Mouse (Mus musculus) hindbrain, embryonic 11.5 days (tissue): ENCODE data around the gene Cd84. TPM values are rescaled to one million over a fixed set of nuclear protein-coding genes. Genes with fewer than 3 reads are reported as not detected.
"Not testable (repeated sequence)": the region's sequence is repeated elsewhere in the genome, so short reads cannot be mapped to it uniquely, and the experiment has no call there.

Experiments used
- ATAC-seq: fragments of 200-750 bp; cut with Nextera tagmentation; 2 replicates; pipeline ENCODE4 v1.8.0; 2017; ENCODE audit warnings: mild to moderate bottlenecking, moderate TSS enrichment, moderate library complexity; ENCODE audit not compliant: low FRiP score
- DNase-seq: peaks from one replicate; pipeline ENCODE4 v3.0.0-alpha.2; 2015; ENCODE audit warnings: low spot score
- H3K27ac ChIP-seq: fragments of 300-500 bp; sonication (generic); 2 replicates; pipeline ENCODE4 v1.5.1; 2014; ENCODE audit warnings: mild to moderate bottlenecking, low read depth, low read length
- H3K27me3 ChIP-seq: fragments of 300-500 bp; sonication (generic); 2 replicates; pipeline ENCODE4 v1.6.1; 2014; ENCODE audit warnings: mild to moderate bottlenecking, low read length, moderate library complexity, mixed read lengths; ENCODE audit not compliant: control insufficient read depth, insufficient read depth
- H3K36me3 ChIP-seq: fragments of 300-500 bp; sonication (generic); 2 replicates; pipeline ENCODE4 v1.6.1; 2014; ENCODE audit warnings: mild to moderate bottlenecking, low read length, moderate library complexity, mixed read lengths; ENCODE audit not compliant: control insufficient read depth, insufficient read depth
- H3K4me1 ChIP-seq: fragments of 300-500 bp; sonication (generic); replicated peaks from 2 replicates; pipeline ENCODE4 v1.6.1; 2014; ENCODE audit warnings: low read length, mixed read lengths; ENCODE audit not compliant: control insufficient read depth, insufficient read depth
- H3K4me2 ChIP-seq: fragments of 300-500 bp; sonication (generic); replicated peaks from 2 replicates; pipeline ENCODE4 v1.6.1; 2014; ENCODE audit warnings: mild to moderate bottlenecking, low read depth, low read length
- H3K4me3 ChIP-seq: fragments of 300-500 bp; sonication (generic); 2 replicates; pipeline ENCODE4 v1.5.1; 2014; ENCODE audit warnings: low read depth, low read length
- H3K9ac ChIP-seq: fragments of 300-500 bp; sonication (generic); 2 replicates; pipeline ENCODE4 v1.6.1; 2014; ENCODE audit warnings: low read depth, low read length
- H3K9me3 ChIP-seq: fragments of 300-500 bp; sonication (generic); 2 replicates; pipeline ENCODE4 v1.6.1; 2016; ENCODE audit warnings: low read length; ENCODE audit not compliant: control insufficient read depth
- WGBS: fragments of 180-500 bp; shearing (Covaris S2); extraction: QIAGEN DNeasy Blood & Tissue Kit; methylation state at CpG from one replicate; pipeline ENCODE4 v1.1.7; 2014; 5-methylcytosine and 5-hydroxymethylcytosine counted together
- polyA plus RNA-seq: library from polyadenylated mRNA; unstranded; fragments of >200 nt; fragmentation: Nextera tagmentation; extraction: Ambion mirVana; gene quantifications from 2 replicates; pipeline ENCODE4 v1.2.1, GENCODE M21; 2014

Gene Cd84
- polyA plus RNA-seq, 1 experiment from 2014 or later = 0.77 TPM

- H3K36me3 ChIP-seq = no peaks in the 10 kb centered on the region
- no peaks in the 10 kb centered on the region for H3K9me3 ChIP-seq
- H3K9ac ChIP-seq = no peak overlapping the region
- WGBS = 93% methylated on average over 1 of the region's 1 CpGs
- no peak overlapping the region for H3K4me2 ChIP-seq
- no peak overlapping the region for H3K27ac ChIP-seq
- H3K4me3 ChIP-seq = no peak overlapping the region
- H3K27me3 ChIP-seq = no peaks in the 10 kb centered on the region
- H3K4me1 ChIP-seq = no peaks in the 10 kb centered on the region
- DNase-seq (no peak), ATAC-seq (no peak)
Measured at GRCm38 (mm10) chr1:171886989-171887388, 47.5 kb downstream of the Cd84 start.

DNA sequence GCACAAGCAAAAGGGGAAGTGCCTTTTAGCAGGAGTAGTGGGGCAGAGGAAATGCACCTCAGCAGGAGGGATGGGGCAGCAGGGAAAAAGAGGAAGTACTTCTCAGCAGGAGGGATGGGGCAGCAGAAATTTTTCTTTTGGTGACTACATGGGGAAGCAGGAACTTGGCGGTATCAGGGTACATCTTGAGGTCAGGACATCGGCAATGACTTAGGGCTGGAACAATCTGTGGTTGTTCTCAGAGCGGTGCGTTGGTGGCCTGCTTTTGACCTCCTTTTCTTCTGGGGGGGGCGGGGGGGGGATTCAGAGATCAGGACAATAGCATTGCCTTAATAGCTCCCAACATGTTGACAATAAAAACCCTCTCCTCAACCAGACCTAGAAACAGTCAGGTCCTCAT is 55.9 kb downstream of the Cd84 start, which contains the start of gene Gm10521:
TSS of gene Gm10521 (plus strand) at position 301 of the 400 bp plus-strand sequence.
- DNase-seq, ATAC-seq, H3K27me3 ChIP-seq, H3K4me3 ChIP-seq, H3K27ac ChIP-seq, H3K4me2 ChIP-seq, H3K9ac ChIP-seq, H3K36me3 ChIP-seq, H3K4me1 ChIP-seq, H3K9me3 ChIP-seq: not testable (repeated sequence)
- WGBS = 67% methylated on average over 5 of the region's 5 CpGs

DNA sequence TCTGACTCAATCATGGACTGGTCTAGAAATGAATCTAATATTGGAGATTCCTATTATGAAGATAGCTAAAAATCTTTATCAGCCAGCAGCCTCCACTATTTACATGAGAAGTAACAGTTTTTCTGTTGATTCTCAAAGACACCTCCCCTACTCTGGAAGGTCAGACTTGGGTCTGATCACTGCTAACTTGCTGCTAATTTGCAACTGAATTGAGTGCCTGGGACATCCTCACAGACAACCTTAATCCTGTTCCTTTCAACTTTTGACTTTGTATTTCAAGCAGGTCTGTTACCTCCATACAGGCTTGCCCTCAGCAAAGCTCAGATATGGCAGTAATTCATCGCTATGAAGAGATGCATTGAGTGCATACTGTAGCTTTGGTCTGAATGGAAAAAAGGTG is 64.5 kb downstream of the Cd84 start:
- ATAC-seq = no peak
- Histone ChIP-seq H3K4me2 (no peak overlapping the region), H3K4me3 (no peak overlapping the region), H3K27me3 (no peaks in the 10 kb centered on the region), H3K36me3 (no peaks in the 10 kb centered on the region), H3K9me3 (no peaks in the 10 kb centered on the region), H3K4me1 (no peaks in the 10 kb centered on the region), H3K27ac (no peak overlapping the region), H3K9ac (no peak overlapping the region)
- no peak for DNase-seq
- 78% methylated on average over 1 of the region's 1 CpGs for WGBS

- Histone ChIP-seq H3K27ac (no peak overlapping the region), H3K9ac (no peak overlapping the region), H3K27me3 (no peaks in the 10 kb centered on the region), H3K9me3 (peaks cover 3% of the 10 kb centered on the region; the same call in 1 of the 2 replicates), H3K36me3 (no peaks in the 10 kb centered on the region), H3K4me3 (no peak overlapping the region), H3K4me1 (no peaks in the 10 kb centered on the region), H3K4me2 (no peak overlapping the region)
- no peak for DNase-seq
- 82% methylated on average over 13 of the region's 13 CpGs for WGBS
- no peak for ATAC-seq
Measured at GRCm38 (mm10) chr1:171915638-171916458, 76.4 kb downstream of the Cd84 start.

- ATAC-seq = no peak
- 86% methylated on average over 14 of the region's 14 CpGs for WGBS
Measured at GRCm38 (mm10) chr1:171917305-171918039, 78.0 kb downstream of the Cd84 start, which contains the start of gene Slamf6. TSS of gene Slamf6 (plus strand) at chr1:171917515.

DNA sequence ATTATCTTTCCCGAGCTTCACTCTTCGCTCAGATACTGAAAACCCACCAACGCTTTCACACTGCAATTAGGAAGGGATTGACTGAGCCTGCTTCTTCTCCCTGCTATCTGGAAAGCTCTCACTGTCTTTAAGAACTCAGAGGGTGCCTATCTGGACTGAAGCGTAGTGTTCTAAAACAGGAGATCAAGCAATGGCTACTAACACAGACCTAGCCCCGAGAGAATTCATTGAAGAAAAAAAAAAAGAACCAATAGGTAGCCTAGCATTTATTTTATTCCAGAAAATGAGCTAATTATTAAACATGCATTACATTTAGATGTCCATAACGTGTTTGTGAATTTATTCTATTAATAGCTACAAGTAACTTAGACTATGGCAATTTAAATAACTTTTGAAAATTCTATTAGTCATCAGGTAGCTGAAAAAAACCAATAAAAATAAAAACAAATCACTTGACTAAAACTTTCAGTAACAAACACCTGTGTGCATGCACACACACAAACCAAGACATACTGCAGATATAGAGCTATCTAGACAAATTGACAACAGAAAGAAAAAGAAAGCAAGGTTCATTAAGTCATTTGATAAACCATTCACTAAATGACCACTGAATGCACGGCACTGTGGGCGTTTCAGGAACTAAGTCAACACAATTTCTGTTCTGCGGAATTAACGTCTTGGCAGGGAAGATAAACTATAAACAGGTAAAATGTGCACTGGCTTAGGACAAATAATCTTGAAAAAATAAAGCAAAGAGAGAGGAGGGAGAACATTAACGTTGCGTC is 78.8 kb downstream of the Cd84 start:
- H3K36me3 ChIP-seq = no peaks in the 10 kb centered on the region
- ATAC-seq (no peak), DNase-seq (no peak)
- H3K4me1 ChIP-seq = no peaks in the 10 kb centered on the region
- no peaks in the 10 kb centered on the region for H3K27me3 ChIP-seq
- H3K9me3 ChIP-seq = no peaks in the 10 kb centered on the region
- H3K9ac ChIP-seq = no peak overlapping the region
- no peak overlapping the region for H3K27ac ChIP-seq
- H3K4me2 ChIP-seq = no peak overlapping the region
- no peak overlapping the region for H3K4me3 ChIP-seq
- WGBS = 89% methylated on average over 12 of the region's 12 CpGs

More at GRCm38 (mm10) chr1:171917305-171918039, 78.0 kb downstream of the Cd84 start, which contains the start of gene Slamf6:
- Histone ChIP-seq H3K9me3 (no peaks in the 10 kb centered on the region), H3K4me1 (no peaks in the 10 kb centered on the region), H3K36me3 (no peaks in the 10 kb centered on the region), H3K9ac (no peak within 1 kb of the TSS), H3K4me3 (no peak within 1 kb of the TSS), H3K27me3 (no peaks in the 10 kb centered on the region), H3K4me2 (no peak within 1 kb of the TSS), H3K27ac (no peak within 1 kb of the TSS)
- no peak for DNase-seq

DNA sequence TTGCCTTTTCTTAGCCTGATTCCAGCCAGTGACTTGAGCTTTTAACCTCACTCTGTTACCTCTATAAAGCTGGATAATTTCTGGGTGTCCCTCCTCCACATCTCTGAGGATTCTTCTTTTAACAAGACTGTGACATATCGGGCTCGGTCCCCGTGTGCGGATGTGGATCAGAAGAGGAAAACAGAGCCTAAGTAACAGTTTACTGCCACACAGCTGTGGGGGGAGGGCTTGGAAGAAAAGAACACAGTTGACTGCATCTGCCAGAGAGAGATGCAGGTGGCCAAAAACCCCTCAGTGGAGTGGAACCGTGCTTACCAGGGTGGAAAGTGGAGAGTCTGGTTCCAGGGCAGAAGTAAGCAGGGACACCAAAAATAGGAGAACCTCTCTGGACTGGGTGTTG is 79.7 kb downstream of the Cd84 start:
- H3K36me3 ChIP-seq = no peaks in the 10 kb centered on the region
- no peak overlapping the region for H3K4me3 ChIP-seq
- no peaks in the 10 kb centered on the region for H3K9me3 ChIP-seq
- H3K4me1 ChIP-seq = no peaks in the 10 kb centered on the region
- DNase-seq (no peak), ATAC-seq (no peak)
- 85% methylated on average over 5 of the region's 5 CpGs for WGBS
- no peak overlapping the region for H3K4me2 ChIP-seq
- H3K27ac ChIP-seq = no peak overlapping the region
- no peaks in the 10 kb centered on the region for H3K27me3 ChIP-seq
- H3K9ac ChIP-seq = no peak overlapping the region

DNA sequence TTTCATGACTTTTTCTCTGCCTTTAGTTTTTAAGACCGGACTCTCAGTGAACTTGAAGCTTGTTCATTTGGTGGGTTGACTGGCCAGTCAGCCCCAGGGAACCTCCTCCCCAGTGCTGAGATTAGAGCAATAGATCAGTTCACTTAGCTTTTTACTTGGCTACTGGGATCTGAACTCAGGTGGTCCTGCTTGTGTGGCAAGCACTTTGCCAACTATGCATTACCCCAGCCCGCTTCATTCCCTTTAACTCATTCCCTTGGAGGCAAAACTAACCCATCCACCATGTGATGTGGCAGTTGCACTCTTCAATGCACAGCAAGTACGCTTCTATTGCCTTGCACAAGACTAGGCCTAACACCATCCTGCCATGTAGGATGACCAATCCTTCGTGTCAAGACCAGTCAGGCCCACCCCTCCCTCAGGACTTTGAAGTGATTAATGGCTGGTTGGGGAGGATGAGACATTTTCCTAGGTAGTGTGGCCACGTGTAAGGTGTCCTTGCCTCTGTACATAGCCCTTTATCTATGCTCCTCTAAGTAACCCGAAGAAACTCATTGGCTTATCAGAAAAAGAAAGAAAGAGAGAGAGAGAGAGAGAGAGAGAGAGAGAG is 80.5 kb downstream of the Cd84 start:
- DNase-seq (no peak), ATAC-seq (no peak)
- H3K27me3 ChIP-seq = no peaks in the 10 kb centered on the region
- no peaks in the 10 kb centered on the region for H3K9me3 ChIP-seq
- no peak overlapping the region for H3K4me3 ChIP-seq
- H3K4me1 ChIP-seq = no peaks in the 10 kb centered on the region
- no peak overlapping the region for H3K4me2 ChIP-seq
- no peaks in the 10 kb centered on the region for H3K36me3 ChIP-seq
- 87% methylated on average over 6 of the region's 6 CpGs for WGBS
- H3K9ac ChIP-seq = no peak overlapping the region
- H3K27ac ChIP-seq = no peak overlapping the region
